Mouse (Mus musculus) T-helper 2 cell (primary cell): ENCODE measurements around the gene Actl7a.

Source experiments
- in situ Hi-C: fragments of 300-600 bp; cut with MboI, MseI; formaldehyde crosslinking; loops from one replicate; pipeline ENCODE4 v1.15.1; 2025; ENCODE audit warnings: high pct_unique_total_duplicates

Actl7a gene

GRCm38 (mm10) chr4:56756966-56757600 is 13.9 kb downstream of the Actl7a start:
- in situ Hi-C loops: loop anchor here (25.0 kb wide), 1 partner anchor 1155 kb away; the partner anchor contains the start of gene D630039A03Rik

- in situ Hi-C loops: loop anchor here (25.0 kb wide), 1 partner anchor 1155 kb away; the partner anchor contains the start of gene D630039A03Rik
Measured at GRCm38 (mm10) chr4:56757693-56758092, 14.5 kb downstream of the Actl7a start.

GRCm38 (mm10) chr4:56767861-56768284 is 24.7 kb downstream of the Actl7a start:
- in situ Hi-C loops: loop anchor here (25.0 kb wide), 1 partner anchor 1144 kb away; the partner anchor contains the start of gene D630039A03Rik

- in situ Hi-C loops: loop anchor here (25.0 kb wide), 1 partner anchor 1143 kb away; the partner anchor contains the start of gene D630039A03Rik
Measured at GRCm38 (mm10) chr4:56768913-56769312, 25.7 kb downstream of the Actl7a start.

- in situ Hi-C loops: loop anchor here (25.0 kb wide), 1 partner anchor 1141 kb away; the partner anchor contains the start of gene D630039A03Rik
Measured at GRCm38 (mm10) chr4:56771065-56771464, 27.9 kb downstream of the Actl7a start.

GRCm38 (mm10) chr4:56791373-56791772 is 48.2 kb downstream of the Actl7a start:
- in situ Hi-C loops: no loop called here
